Mouse (Mus musculus) MEL (cell line): ENCODE measurements around the gene Atp6v1g2. TPM values are rescaled to one million over a fixed set of nuclear protein-coding genes. Genes with fewer than 3 reads are reported as not detected.

ENCODE experiments used
- DNase-seq: peaks from one replicate; pipeline ENCODE4 v3.0.0; 2011; ENCODE audit warnings: low read depth, low spot score
- H3K27ac ChIP-seq: 2 replicates; pipeline ENCODE4 v1.5.1; 2012; ENCODE audit warnings: low read depth, mild to moderate bottlenecking, control low read depth, low read length, moderate library complexity; ENCODE audit not compliant: control insufficient read depth
- H3K27me3 ChIP-seq, 2 experiments: fragments of 150-350 bp in 1 of 2; sonication (generic) in 1 of 2; 2 replicates each; pipeline ENCODE4 v1.6.1; 2012; ENCODE audit warnings: low read length in 2 of 2, mild to moderate bottlenecking in 2 of 2, improper control_type of control experiment in 1 of 2, moderate library complexity in 1 of 2; ENCODE audit not compliant: insufficient read depth in 2 of 2, control insufficient read depth in 1 of 2
- H3K36me3 ChIP-seq, 2 experiments: 2 replicates each; pipeline ENCODE4 v1.6.1; 2012 to 2014; ENCODE audit warnings: low read length in 2 of 2, improper control_type of control experiment in 1 of 2, inconsistent platforms in 1 of 2, mild to moderate bottlenecking in 1 of 2; ENCODE audit not compliant: insufficient read depth in 2 of 2, control insufficient read depth in 1 of 2
- H3K4me1 ChIP-seq, 2 experiments: fragments of 150-350 bp in 1 of 2; sonication (generic) in 1 of 2; 2 replicates each; pipeline ENCODE4 v1.6.1; 2012; ENCODE audit warnings: low read length in 2 of 2, improper control_type of control experiment in 1 of 2, mild to moderate bottlenecking in 1 of 2; ENCODE audit not compliant: insufficient read depth in 2 of 2, control insufficient read depth in 1 of 2
- H3K4me3 ChIP-seq, 2 experiments: fragments of 150-350 bp in 1 of 2; sonication (generic) in 1 of 2; 2 replicates each; pipeline ENCODE4 v1.5.1; 2012; ENCODE audit warnings: low read depth in 2 of 2, low read length in 2 of 2, mild to moderate bottlenecking in 2 of 2, moderate library complexity in 2 of 2, control low read depth in 1 of 2, improper control_type of control experiment in 1 of 2; ENCODE audit not compliant: control insufficient read depth in 1 of 2, insufficient read depth in 1 of 2
- H3K79me2 ChIP-seq: 2 replicates; pipeline ENCODE4 v1.6.1; 2012; ENCODE audit warnings: mild to moderate bottlenecking, low read length, moderate library complexity; ENCODE audit not compliant: control insufficient read depth, poor library complexity, insufficient read depth
- H3K9ac ChIP-seq: 2 replicates; pipeline ENCODE4 v1.6.1; 2012; ENCODE audit warnings: low read depth, mild to moderate bottlenecking, control low read depth, low read length, moderate library complexity; ENCODE audit not compliant: control insufficient read depth, poor library complexity, severe bottlenecking
- H3K9me3 ChIP-seq: fragments of 150-350 bp; sonication (generic); replicated peaks from 2 replicates; pipeline ENCODE4 v1.6.1; 2012; ENCODE audit warnings: mild to moderate bottlenecking, low read length, improper control_type of control experiment, moderate library complexity; ENCODE audit not compliant: insufficient read depth
- EP300 ChIP-seq, 2 experiments: IDR thresholded peaks; 2 replicates each; pipeline ENCODE4 v1.6.1; 2011; ENCODE audit warnings: improper control_type of control experiment in 2 of 2, low read length in 2 of 2, low read depth in 1 of 2, mild to moderate bottlenecking in 1 of 2
- ETS1 ChIP-seq: IDR thresholded peaks from 2 replicates; pipeline ENCODE4 v1.6.1; 2012; ENCODE audit warnings: low read depth, mild to moderate bottlenecking, inconsistent platforms, low read length, improper control_type of control experiment, moderate library complexity
- GABPA ChIP-seq: IDR thresholded peaks from 2 replicates; pipeline ENCODE4 v1.6.1; 2012; ENCODE audit warnings: low read depth, mild to moderate bottlenecking, inconsistent platforms, low read length, improper control_type of control experiment, moderate library complexity
- HCFC1 ChIP-seq: IDR thresholded peaks from 2 replicates; pipeline ENCODE4 v1.6.1; 2012; ENCODE audit warnings: low read depth, mild to moderate bottlenecking, inconsistent platforms, low read length, improper control_type of control experiment, moderate library complexity
- MAFK ChIP-seq: IDR thresholded peaks from 2 replicates; pipeline ENCODE4 v1.6.1; 2011; ENCODE audit warnings: low read depth, mild to moderate bottlenecking, low read length, improper control_type of control experiment, borderline replicate concordance
- MAX ChIP-seq: IDR thresholded peaks from 2 replicates; pipeline ENCODE4 v1.6.1; 2011; ENCODE audit warnings: low read length, improper control_type of control experiment
- MYC ChIP-seq: IDR thresholded peaks from 2 replicates; pipeline ENCODE4 v1.6.1; 2011; ENCODE audit warnings: low read depth, mild to moderate bottlenecking, low read length, improper control_type of control experiment, moderate library complexity
- NELFE ChIP-seq: IDR thresholded peaks from 2 replicates; pipeline ENCODE4 v1.6.1; 2011; ENCODE audit warnings: low read depth, low read length, improper control_type of control experiment
- POLR2A ChIP-seq, 2 experiments: IDR thresholded peaks; 2 replicates each; pipeline ENCODE4 v1.6.1; 2011 to 2012; ENCODE audit warnings: low read length in 2 of 2, mild to moderate bottlenecking in 2 of 2, control low read depth in 1 of 2, improper control_type of control experiment in 1 of 2, low read depth in 1 of 2, moderate library complexity in 1 of 2; ENCODE audit not compliant: control insufficient read depth in 1 of 2, insufficient read depth in 1 of 2, poor library complexity in 1 of 2
- POLR2AphosphoS2 ChIP-seq: IDR thresholded peaks from 2 replicates; pipeline ENCODE4 v1.6.1; 2011; ENCODE audit warnings: low read length, improper control_type of control experiment
- RAD21 ChIP-seq: IDR thresholded peaks from 2 replicates; pipeline ENCODE4 v1.6.1; 2011; ENCODE audit warnings: mild to moderate bottlenecking, low read depth, low read length, improper control_type of control experiment
- SIN3A ChIP-seq: IDR thresholded peaks from 2 replicates; pipeline ENCODE4 v1.6.1; 2012; ENCODE audit warnings: low read length, improper control_type of control experiment, inconsistent platforms
- TBP ChIP-seq: IDR thresholded peaks from 2 replicates; pipeline ENCODE4 v1.8.0; 2011; ENCODE audit warnings: low read depth, low read length, improper control_type of control experiment
- TCF12 ChIP-seq: IDR thresholded peaks from 2 replicates; pipeline ENCODE4 v1.6.1; 2014; ENCODE audit warnings: low read depth, mild to moderate bottlenecking, inconsistent platforms, low read length, improper control_type of control experiment, moderate library complexity
- UBTF ChIP-seq: IDR thresholded peaks from 2 replicates; pipeline ENCODE4 v1.6.1; 2012; ENCODE audit warnings: low read depth, mild to moderate bottlenecking, inconsistent platforms, low read length, improper control_type of control experiment, moderate library complexity, borderline replicate concordance; ENCODE audit not compliant: insufficient read depth
- USF1 ChIP-seq: IDR thresholded peaks from 2 replicates; pipeline ENCODE4 v1.6.1; 2014; ENCODE audit warnings: low read depth, mild to moderate bottlenecking, inconsistent platforms, low read length, improper control_type of control experiment, moderate library complexity
- ZC3H11A ChIP-seq: IDR thresholded peaks from 2 replicates; pipeline ENCODE4 v1.6.1; 2012; ENCODE audit warnings: low read depth, mild to moderate bottlenecking, inconsistent platforms, low read length, improper control_type of control experiment
- ZMIZ1 ChIP-seq: IDR thresholded peaks from 2 replicates; pipeline ENCODE4 v1.6.1; 2012; ENCODE audit warnings: low read depth, mild to moderate bottlenecking, inconsistent platforms, low read length, improper control_type of control experiment, moderate library complexity
- polyA plus RNA-seq, 2 experiments: library from polyadenylated mRNA; stranded (reverse) in 1 of 2; unstranded in 1 of 2; fragments of >175 nt in 1 of 2; fragments of >200 nt in 1 of 2; gene quantifications; 2 replicates each; pipeline versions ENCODE4 v1.2.1 to v1.2.4; 2012; ENCODE audit warnings: low replicate concordance in 2 of 2, low read depth in 1 of 2; ENCODE audit not compliant: insufficient read length in 2 of 2, insufficient read depth in 1 of 2, missing spikeins in 1 of 2
- total RNA-seq: library from RNA; depleted of rRNA; stranded (reverse); fragments of 300-350 nt; gene quantifications from 2 replicates; pipeline ENCODE4 v1.2.3, GENCODE M21; 2012

The Atp6v1g2 gene
- total and polyA plus RNA-seq, 3 experiments, result 0.46 to 4.7 TPM; not detected in 1

GRCm38 (mm10) chr17:35219601-35220041 is 13.8 kb upstream of the Atp6v1g2 start:
- Histone ChIP-seq H3K27me3 (no peaks in the 10 kb centered on the region), H3K9me3 (no peaks in the 10 kb centered on the region), H3K4me3 (no peak overlapping the region; a peak in 1 of 4 replicates), H3K9ac (peak overlapping the region; percentile 17), H3K4me1 (peaks cover 6 to 30% of the 10 kb centered on the region in 2 experiments), H3K36me3 (peaks cover 0 to 27% of the 10 kb centered on the region in 2 experiments; a peak in 3 of 4 replicates), H3K79me2 (no peaks in the 10 kb centered on the region; the same call in 1 of the 2 replicates), H3K27ac (peak overlapping the region; percentile 94)
- DNase-seq, result peak; percentile 66
- TF ChIP-seq EP300 (IDR thresholded peaks at IDR 0.05; ENCODE audit: low read depth in 1 of 2, low read length in 2 of 2) (peak in 1 of 2 experiments; percentile 42; a peak in 1 of 4 replicates), USF1 (no peak), ETS1 (peak; percentile 60; the same call in 1 of the 2 replicates), SIN3A (0 out of 2 replicates have a peak, but pooled peaks have one; percentile 12), HCFC1 (no peak), RAD21 (no peak)

GRCm38 (mm10) chr17:35220156-35220952 is 13.1 kb upstream of the Atp6v1g2 start, which contains the start of gene Gm16181:
Gene Gm16181, plus strand, starts transcription at chr17:35220834.
- Histone ChIP-seq H3K27ac (peak within 1 kb of the TSS; percentile 94), H3K4me3 (no peak within 1 kb of the TSS), H3K36me3 (peaks cover 0 to 27% of the 10 kb centered on the region in 2 experiments), H3K27me3 (no peaks in the 10 kb centered on the region), H3K9me3 (no peaks in the 10 kb centered on the region), H3K4me1 (peaks cover 6 to 30% of the 10 kb centered on the region in 2 experiments), H3K79me2 (no peaks in the 10 kb centered on the region; the same call in 1 of the 2 replicates), H3K9ac (peak within 1 kb of the TSS; percentile 17; the same call in 1 of the 2 replicates)
- TF ChIP-seq MAFK, result no peak
- no peak for TF ChIP-seq UBTF
- TF ChIP-seq POLR2AphosphoS2, result no peak
- no peak for TF ChIP-seq TCF12
- no peak for TF ChIP-seq ZMIZ1
- TF ChIP-seq TBP, result no peak
- DNase-seq, result no peak

- H3K9me3 ChIP-seq, result no peaks in the 10 kb centered on the region
- H3K27me3 ChIP-seq, result no peaks in the 10 kb centered on the region
- no peak overlapping the region for H3K9ac ChIP-seq
- H3K4me1 ChIP-seq, result peaks cover 6 to 30% of the 10 kb centered on the region in 2 experiments
- H3K27ac ChIP-seq, result no peak overlapping the region
- no peak overlapping the region for H3K4me3 ChIP-seq
- TF ChIP-seq GABPA, result no peak
- no peak for TF ChIP-seq RAD21
- TF ChIP-seq ZC3H11A, result no peak
- TF ChIP-seq MYC, result no peak
- TF ChIP-seq POLR2A (IDR thresholded peaks at IDR 0.05; ENCODE audit: control insufficient read depth in 1 of 2, insufficient read depth in 1 of 2, low read depth in 1 of 2, low read length in 2 of 2, poor library complexity in 1 of 2), result no peak
- no peak for TF ChIP-seq USF1
- no peak for TF ChIP-seq TCF12
- no peak for TF ChIP-seq HCFC1
- no peak for TF ChIP-seq MAX
- TF ChIP-seq NELFE, result no peak
- H3K36me3 ChIP-seq, result peaks cover 2 to 27% of the 10 kb centered on the region in 2 experiments
- no peak for DNase-seq
- H3K79me2 ChIP-seq, result no peaks in the 10 kb centered on the region; the same call in 1 of the 2 replicates
These were observed 11.2 kb upstream of the Atp6v1g2 start for GRCm38 (mm10) chr17:35222299-35222698.
